Mouse (Mus musculus) yolk sac, embryonic 10.5 days (tissue): ENCODE results near the gene Gm21958.
A peak's percentile ranks its signal among the peaks of the same experiment; 100 is the strongest.

Experiments used
- DNase-seq: peaks from one replicate; pipeline ENCODE4 v3.0.0-alpha.2; 2017; ENCODE audit warnings: low spot score

Gene Gm21958

GRCm38 (mm10) chr3:54714253-54714652, at the start of gene Gm21958:
Gene Gm21958, minus strand, starts transcription at chr3:54714353.
- DNase-seq: no peak

GRCm38 (mm10) chr3:54761258-54761657, 47.1 kb upstream of the Gm21958 start:
- no peak for DNase-seq

- DNase-seq: peak; percentile 88
These were observed 46.4 kb upstream of the Gm21958 start for GRCm38 (mm10) chr3:54760321-54761115.

GRCm38 (mm10) chr3:54759211-54759610, 45.1 kb upstream of the Gm21958 start:
- no peak for DNase-seq

- DNase-seq: no peak
These were observed 43.3 kb upstream of the Gm21958 start for GRCm38 (mm10) chr3:54757446-54757845.

GRCm38 (mm10) chr3:54756058-54756457, 41.9 kb upstream of the Gm21958 start:
- DNase-seq: peak; percentile 69

GRCm38 (mm10) chr3:54755145-54756041, 41.2 kb upstream of the Gm21958 start, which contains the start of gene Smad9:
Gene Smad9, plus strand, starts transcription at chr3:54755582.
- peak; percentile 62 for DNase-seq

GRCm38 (mm10) chr3:54753411-54753810, 39.3 kb upstream of the Gm21958 start:
- DNase-seq: no peak

GRCm38 (mm10) chr3:54745799-54746198, 31.6 kb upstream of the Gm21958 start:
- no peak for DNase-seq

- no peak for DNase-seq
These were observed 27.8 kb upstream of the Gm21958 start for GRCm38 (mm10) chr3:54741965-54742364.

GRCm38 (mm10) chr3:54737317-54737716, 23.2 kb upstream of the Gm21958 start:
- DNase-seq: no peak

- peak; percentile 23 for DNase-seq
These were observed 22.2 kb upstream of the Gm21958 start for GRCm38 (mm10) chr3:54736101-54736927.

- DNase-seq: peak; percentile 91
These were observed 21.3 kb upstream of the Gm21958 start, which contains the start of the genes Exosc8 and Alg5 for GRCm38 (mm10) chr3:54735247-54736046. Gene Exosc8, minus strand, starts transcription at chr3:54735393. Gene Alg5, plus strand, starts transcription at chr3:54735539.

GRCm38 (mm10) chr3:54734411-54735246, 20.5 kb upstream of the Gm21958 start:
- peak; percentile 89 for DNase-seq

- no peak for DNase-seq
These were observed 18.2 kb upstream of the Gm21958 start for GRCm38 (mm10) chr3:54732371-54732770.

- no peak for DNase-seq
These were observed 17.5 kb upstream of the Gm21958 start for GRCm38 (mm10) chr3:54731626-54732150.

GRCm38 (mm10) chr3:54728100-54728499, 13.9 kb upstream of the Gm21958 start:
- no peak for DNase-seq

- no peak for DNase-seq
These were observed 13.4 kb upstream of the Gm21958 start for GRCm38 (mm10) chr3:54727588-54727987.

- no peak for DNase-seq
These were observed 11.2 kb upstream of the Gm21958 start for GRCm38 (mm10) chr3:54725344-54725743.
